Mouse (Mus musculus) c-Kit-positive CD71-negative TER-119-negative erythroid progenitor cells, embryonic 14.5 days (primary cell): Measurements from ENCODE around the gene Gm15737.

ENCODE experiments used
- DNase-seq: peaks from one replicate; pipeline ENCODE4 v3.0.0-alpha.2; 2013; ENCODE audit warnings: low read depth

Gm15737 gene

DNA sequence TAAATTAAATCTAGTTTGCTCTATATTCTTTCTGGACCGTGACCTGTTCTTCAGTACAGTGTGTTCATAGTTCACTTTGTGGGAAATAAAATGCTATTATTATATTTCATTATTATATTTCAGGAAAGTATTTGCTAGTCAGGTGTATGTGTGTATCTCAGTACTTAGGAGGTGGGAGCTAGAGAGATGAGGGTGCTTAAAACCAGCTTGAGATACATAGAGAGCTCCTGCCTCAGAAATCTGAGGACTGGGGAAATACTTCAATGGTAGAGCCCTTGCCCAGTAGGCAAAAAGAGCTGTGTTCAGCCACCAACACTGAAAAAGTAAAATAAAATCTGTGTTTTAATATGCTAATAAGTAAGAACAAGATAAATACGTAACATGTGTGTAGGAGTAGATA lies 6.2 kb downstream of the Gm15737 start:
- no peak for DNase-seq

DNA sequence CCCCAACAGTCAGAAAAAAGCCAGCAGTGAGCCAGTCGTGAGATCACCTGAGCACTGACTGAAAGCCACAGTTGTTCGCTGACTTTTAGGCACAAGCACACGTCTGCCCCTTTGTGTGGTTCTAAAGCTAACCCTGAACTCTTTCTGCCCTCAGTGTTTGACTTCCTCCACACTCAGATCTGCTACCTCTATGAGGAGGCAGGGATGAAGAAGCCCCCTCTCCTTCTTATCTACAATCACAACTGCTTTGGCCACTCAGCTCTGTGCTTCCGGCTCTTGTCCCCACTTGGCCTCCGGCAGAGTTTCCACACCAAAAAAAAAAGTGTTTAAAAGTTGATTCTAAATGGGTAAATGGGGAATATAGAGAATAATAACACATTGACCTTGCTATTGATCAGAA lies 7.0 kb downstream of the Gm15737 start:
- DNase-seq: no peak

DNA sequence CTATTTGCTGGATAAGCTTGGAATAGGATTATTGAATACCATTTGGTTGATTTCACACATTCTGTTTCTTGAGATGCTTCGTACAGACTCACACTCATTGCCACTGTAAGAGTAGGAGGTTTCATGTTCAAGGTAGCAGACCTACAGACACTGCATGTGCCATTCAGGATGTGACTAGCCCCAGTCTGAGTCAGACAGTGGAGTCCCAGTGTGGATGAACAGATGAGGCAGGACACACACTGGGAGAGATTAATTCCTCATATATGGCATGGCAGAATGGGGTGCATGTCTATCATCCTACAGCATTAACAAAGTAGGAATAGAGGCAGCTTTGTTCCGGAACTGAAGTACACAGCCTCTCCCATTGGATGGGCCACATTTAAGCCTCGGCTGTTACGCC lies 8.1 kb downstream of the Gm15737 start:
- DNase-seq: no peak

DNA sequence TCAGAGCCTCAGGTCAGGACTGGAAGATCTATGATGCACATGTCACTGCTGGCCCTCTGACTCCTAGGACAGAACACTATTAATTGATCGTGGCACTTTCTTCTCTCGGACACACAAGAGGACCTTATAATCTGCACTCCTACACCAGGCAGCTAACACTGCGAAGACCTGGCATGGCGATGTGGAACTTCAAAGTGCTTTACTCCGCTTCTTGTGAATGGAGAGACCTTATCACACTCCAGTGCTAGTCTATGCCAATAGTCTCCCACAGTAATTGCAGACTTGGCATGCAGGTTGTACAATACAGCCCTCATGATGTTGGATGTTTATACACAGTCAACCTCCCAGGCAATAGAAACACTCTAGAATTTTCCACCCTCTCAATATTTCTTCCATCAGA lies 9.6 kb downstream of the Gm15737 start:
- DNase-seq: no peak

DNA sequence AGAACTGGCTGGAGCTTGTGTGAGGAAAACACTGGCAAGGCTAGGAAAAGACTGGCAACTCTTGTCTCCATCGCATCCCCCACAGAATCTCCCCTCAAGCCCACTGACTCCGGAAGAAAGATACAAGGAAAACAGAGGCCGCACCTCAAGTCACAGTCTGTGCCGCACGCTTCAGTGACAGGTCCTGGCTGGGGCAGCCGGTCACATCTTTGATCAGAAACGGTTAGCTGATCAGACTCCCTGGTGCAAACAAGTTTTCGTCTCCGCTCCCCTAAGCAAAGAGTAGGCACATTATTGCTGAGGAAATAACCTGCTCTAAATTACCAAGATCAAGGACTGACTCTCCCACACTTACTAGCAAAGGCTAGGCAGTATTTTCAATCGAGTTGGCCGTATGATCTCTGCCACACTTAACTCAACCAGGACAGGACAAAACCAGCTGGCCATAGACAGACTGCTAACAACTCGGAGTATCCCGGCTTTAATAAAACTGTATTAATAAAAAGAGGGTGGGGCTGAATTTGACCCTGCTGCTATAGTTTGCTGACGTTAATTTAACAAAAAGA lies 10.6 kb downstream of the Gm15737 start:
- no peak for DNase-seq

- no peak for DNase-seq
Measured at GRCm38 (mm10) chr6:92882446-92882845, 13.3 kb downstream of the Gm15737 start.

DNA sequence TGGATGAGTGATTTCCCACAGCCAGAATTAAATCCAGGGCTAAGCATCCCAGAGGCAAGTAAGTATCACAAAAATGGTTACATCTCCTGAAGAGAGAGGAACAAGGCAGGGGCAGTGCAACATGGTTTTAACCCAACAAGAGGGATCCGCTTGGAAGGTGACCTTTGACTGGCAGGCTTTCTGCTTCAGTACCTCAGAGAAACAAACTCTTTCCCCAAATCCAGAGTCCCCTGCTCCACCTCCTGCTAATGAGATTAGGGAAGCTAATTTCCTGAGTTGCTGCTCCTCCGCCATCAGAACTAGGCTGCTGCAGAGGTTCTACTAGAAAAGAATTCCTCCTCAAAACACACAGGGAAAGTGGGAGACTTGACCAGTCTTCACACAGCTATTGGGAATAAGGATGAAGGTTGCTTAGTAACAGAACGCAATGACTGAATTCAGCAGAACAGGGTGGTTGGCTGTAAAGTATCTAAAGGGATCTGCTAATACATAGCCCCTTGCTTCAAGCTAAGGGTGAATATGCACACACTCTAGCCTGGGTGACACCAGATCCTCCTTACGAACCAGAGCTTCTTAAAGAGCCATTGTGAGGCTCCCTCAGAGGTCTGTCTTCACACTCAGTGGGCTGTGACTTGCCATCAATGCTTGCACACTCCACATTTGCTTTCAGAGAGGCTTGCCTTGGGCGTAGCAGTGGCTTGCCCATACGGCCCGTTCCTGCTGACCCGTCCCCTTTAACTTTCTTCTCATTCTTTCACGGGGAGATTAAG lies 14.2 kb downstream of the Gm15737 start:
- DNase-seq: no peak

- DNase-seq: no peak
Measured at GRCm38 (mm10) chr6:92891535-92891934, 22.4 kb downstream of the Gm15737 start.

DNA sequence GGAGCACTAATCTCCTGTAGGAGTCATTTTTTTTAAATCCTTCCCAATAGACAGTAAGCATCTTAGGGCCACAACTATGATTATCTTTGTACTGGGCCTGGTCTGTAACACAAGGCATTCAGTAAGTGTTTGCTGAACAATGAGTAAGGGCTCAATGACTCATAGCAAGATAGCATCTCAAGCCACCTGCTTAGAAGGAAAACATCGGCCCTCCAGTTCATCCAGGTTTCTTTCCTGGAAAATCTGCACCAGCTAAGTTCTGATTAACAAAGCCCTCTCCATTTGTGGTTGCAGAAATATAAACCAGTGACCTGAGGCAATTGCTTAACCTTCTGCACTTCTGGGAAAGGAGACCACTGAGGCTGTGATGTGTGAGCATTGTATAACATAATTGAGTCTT lies 34.9 kb downstream of the Gm15737 start:
- DNase-seq: no peak

- DNase-seq: no peak
Measured at GRCm38 (mm10) chr6:92904491-92904890, 35.3 kb downstream of the Gm15737 start.

GRCm38 (mm10) chr6:92905922-92906321 lies 36.8 kb downstream of the Gm15737 start:
- no peak for DNase-seq

DNA sequence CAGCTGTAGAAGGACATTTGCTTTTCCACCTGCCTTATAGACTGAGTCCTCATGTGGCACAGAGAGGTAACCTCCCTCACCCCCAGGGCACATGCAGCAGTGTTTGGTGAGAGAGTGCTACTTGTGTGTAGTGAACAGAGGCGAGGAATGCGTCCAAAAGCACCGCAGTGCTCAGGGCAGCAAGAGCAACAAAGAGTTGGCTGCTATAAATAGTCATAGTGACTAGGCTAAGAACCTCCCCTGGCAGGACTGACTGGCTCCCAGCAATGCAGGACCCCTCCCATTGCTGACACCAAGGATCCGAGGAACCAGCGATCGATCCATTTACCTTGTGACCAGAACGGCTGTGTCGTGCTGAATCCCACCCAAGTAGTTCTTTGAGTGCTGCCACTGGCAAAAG lies 40.2 kb downstream of the Gm15737 start:
- no peak for DNase-seq

DNA sequence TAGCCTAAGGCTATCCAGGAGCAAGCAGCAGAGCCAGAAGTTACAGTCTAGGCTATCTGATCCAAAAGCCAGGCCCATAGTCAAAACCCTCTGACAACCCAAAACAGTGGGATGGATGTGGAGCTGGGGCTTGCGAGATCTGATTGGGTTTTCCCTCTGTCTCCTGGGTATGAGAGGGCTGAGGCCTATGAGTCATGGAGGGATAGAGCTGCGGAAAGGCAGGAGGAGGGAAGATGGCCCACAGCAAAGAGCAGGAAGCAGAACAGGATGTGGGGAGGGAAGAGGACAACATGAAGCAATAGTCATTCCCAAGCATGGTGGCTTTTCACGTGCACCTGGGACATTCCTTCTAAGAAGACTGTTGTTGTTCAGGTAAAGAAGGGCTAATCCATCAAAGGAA lies 41.5 kb downstream of the Gm15737 start:
- DNase-seq: no peak

DNA sequence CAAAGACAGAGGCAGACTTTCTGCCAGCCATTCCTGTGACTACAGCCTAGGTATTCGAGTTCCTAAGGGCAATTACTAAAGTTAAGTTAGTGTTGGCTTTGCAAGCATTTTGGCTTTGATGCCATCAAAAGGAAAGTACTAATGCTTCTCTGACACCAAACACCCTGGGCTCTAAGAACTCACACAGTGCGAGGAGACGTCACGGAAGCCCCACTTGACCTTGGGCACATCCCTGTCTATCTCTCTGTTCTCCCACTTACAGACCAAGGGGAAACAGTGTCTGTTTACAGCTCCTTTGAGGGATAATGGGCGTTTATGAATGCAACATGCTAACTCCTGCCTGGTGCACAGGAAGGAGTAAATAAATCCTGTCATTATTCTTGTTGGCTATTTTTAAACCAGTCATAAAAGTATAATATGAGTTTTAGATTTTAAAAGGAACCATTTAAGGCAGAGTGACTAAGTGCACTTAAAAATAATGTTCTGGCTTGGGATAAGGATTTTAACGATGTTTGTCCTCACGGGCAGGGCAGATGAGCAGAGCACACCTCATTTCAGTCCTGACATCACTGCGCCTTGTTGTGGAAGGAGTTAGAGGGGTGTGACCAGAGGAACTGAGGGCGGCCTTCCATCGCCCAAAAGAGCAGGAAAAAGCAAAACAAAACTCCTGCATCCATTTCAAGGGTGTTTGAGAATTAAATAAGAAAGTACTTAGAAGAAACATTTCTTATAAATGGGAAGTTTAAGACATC lies 52.0 kb downstream of the Gm15737 start:
- DNase-seq: no peak

GRCm38 (mm10) chr6:92921843-92922242 lies 52.7 kb downstream of the Gm15737 start:
- no peak for DNase-seq

DNA sequence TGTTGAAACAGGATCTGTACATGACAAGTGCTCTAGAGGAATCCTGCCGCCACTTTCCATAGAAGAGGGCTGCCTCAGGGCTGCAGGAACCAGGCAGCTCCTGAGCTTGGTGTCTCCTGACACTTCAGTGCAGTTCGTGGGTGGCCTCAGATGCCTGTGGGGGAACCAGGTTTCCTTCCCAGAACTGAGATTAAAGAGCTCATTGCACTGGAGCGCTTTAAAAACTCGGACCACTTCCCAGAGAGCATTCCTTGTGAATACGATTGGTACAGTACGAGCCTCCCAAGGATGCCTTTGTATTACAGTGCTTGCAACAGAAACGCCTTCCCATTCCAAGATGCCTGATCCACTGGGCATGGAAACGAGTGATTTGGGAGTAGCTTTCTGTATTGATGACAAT lies 55.4 kb downstream of the Gm15737 start:
- DNase-seq: no peak

- DNase-seq: no peak
Measured at GRCm38 (mm10) chr6:92928261-92928660, 59.1 kb downstream of the Gm15737 start.
